Comparison of ENCODE assay signal across 9 mouse cellular contexts in genomic region chr13:42589607-42590006, GRCm38 (mm10).
DNase-seq lines count a peak whose midpoint lies in the region; TF ChIP-seq lines count a peak whose summit lies in the region.
"Had no signal": no experiment of that assay in that cellular context is flagged by ENCODE, and none has a peak within 500 bp of the region (broad histone marks: within the 10 kb centered on the region; RNA-seq: fewer than 3 reads in every experiment).

No protein-coding gene starts in this region.

- WGBS in kidney, adult 2 months, result 57% methylated on average over 5 of the region's 5 CpGs

- TF ChIP-seq CTCF in kidney, adult 2 months (conservative IDR thresholded peaks at IDR 0.05; ENCODE audit: insufficient read depth, insufficient read length, low read depth, low read length), result peak; percentile 14; the same call in 1 of the 2 replicates

- peak; percentile 47 for DNase-seq in adrenal gland, postnatal 14 days
- no peak for DNase-seq in adrenal gland, postnatal 4 days (ENCODE audit: low spot score in 2 of 2)
- DNase-seq in kidney, adult 2 months, result peak; percentile 51
- no peak for DNase-seq in kidney, postnatal 4 days
- peak; percentile 26 for DNase-seq in 416B (ENCODE audit: low read depth)
- peak; percentile 68 for DNase-seq in embryo, embryonic 10 days (ENCODE audit: low spot score)
- no peak for DNase-seq in frontal cortex, postnatal 25 days (ENCODE audit: low spot score in 2 of 2)
- no peak for DNase-seq in layer of hippocampus, postnatal 14 days (ENCODE audit: low spot score in 2 of 2)
- DNase-seq: adrenal gland, postnatal 25 days had no signal

- H3K36me3 ChIP-seq in kidney, adult 2 months (ENCODE audit: control insufficient read depth, insufficient read depth, low read length), result no peaks in the 10 kb centered on the region

- TF ChIP-seq POLR2A in kidney, adult 2 months (IDR thresholded peaks at IDR 0.05; ENCODE audit: low read depth, low read length), result no peak

- H3K4me1 ChIP-seq in kidney, adult 2 months (ENCODE audit: control insufficient read depth, insufficient read depth, low read length), result no peaks in the 10 kb centered on the region; the same call in 1 of the 2 replicates

- H3K27ac ChIP-seq in kidney, adult 2 months (ENCODE audit: insufficient read depth, low read depth, low read length), result no peak overlapping the region

- no peak overlapping the region for H3K4me3 ChIP-seq in kidney, adult 2 months (ENCODE audit: insufficient read depth, low read depth, low read length)

- no peaks in the 10 kb centered on the region for H3K27me3 ChIP-seq in kidney, adult 2 months (replicated peaks; ENCODE audit: control insufficient read depth, insufficient read depth, low read length)

Comparison
In these comparisons a context has a peak if more than half of its experiments do, and no peak if none do; other contexts are left out.
1. DNase-seq: peak in adrenal gland, postnatal 14 days (single experiment), kidney, adult 2 months (single experiment), 416B (single experiment) and embryo, embryonic 10 days (single experiment); none in adrenal gland, postnatal 4 days (0 of 2), kidney, postnatal 4 days (0 of 2), frontal cortex, postnatal 25 days (0 of 2) and layer of hippocampus, postnatal 14 days (0 of 2).